Mouse (Mus musculus): ENCODE results near the gene 1700010B08Rik. TPM values are rescaled to one million over a fixed set of nuclear protein-coding genes. Genes with fewer than 3 reads are reported as not detected.
A peak's percentile ranks its signal among the peaks of the same experiment; 100 is the strongest.
"Not testable (repeated sequence)": the region's sequence is repeated elsewhere in the genome, so short reads cannot be mapped to it uniquely, and the experiment has no call there.

1700010B08Rik gene
- not detected in 2 replicates for polyA plus RNA-seq (2012; rRNA removed)

- H3K27ac ChIP-seq (ENCODE audit: insufficient read depth, low read length); H3K4me3 ChIP-seq (ENCODE audit: extremely low read depth, insufficient read depth, insufficient read length); DNase-seq (ENCODE audit: low read depth in 1 of 2, low spot score in 2 of 2); H3K36me3 ChIP-seq (ENCODE audit: control insufficient read depth, insufficient read depth, low read length); H3K4me1 ChIP-seq (ENCODE audit: control insufficient read depth, insufficient read depth, insufficient read length); H3K27me3 ChIP-seq (ENCODE audit: control insufficient read depth, insufficient read depth, low read length): not testable (repeated sequence)
- WGBS, result 85% methylated on average over 6 of the region's 7 CpGs
These were observed at the start of gene 1700010B08Rik for GRCm38 (mm10) chr2:173719115-173719514. 1700010B08Rik (plus strand) TSS chr2:173719415.

GRCm38 (mm10) chr2:173672328-173672896, 46.8 kb upstream of the 1700010B08Rik start:
- Histone ChIP-seq H3K4me3 (ENCODE audit: extremely low read depth, insufficient read depth, insufficient read length) (no peak overlapping the region), H3K4me1 (ENCODE audit: control insufficient read depth, insufficient read depth, insufficient read length) (peaks cover 4% of the 10 kb centered on the region; the same call in 1 of the 2 replicates), H3K36me3 (ENCODE audit: control insufficient read depth, insufficient read depth, low read length) (peaks cover 6% of the 10 kb centered on the region), H3K27ac (ENCODE audit: insufficient read depth, low read length) (no peak overlapping the region), H3K27me3 (ENCODE audit: control insufficient read depth, insufficient read depth, low read length) (no peaks in the 10 kb centered on the region)
- DNase-seq (ENCODE audit: low read depth in 1 of 2, low spot score in 2 of 2), result no peak
- WGBS, result 81% methylated on average over 2 of the region's 2 CpGs
- TF ChIP-seq CTCF (IDR thresholded peaks at IDR 0.05; ENCODE audit: extremely low read depth, insufficient read depth, insufficient read length, insufficient replicate concordance) (no peak), POLR2A (IDR thresholded peaks at IDR 0.05; ENCODE audit: low read depth, low read length) (no peak)

- peaks cover 4% of the 10 kb centered on the region; the same call in 1 of the 2 replicates for H3K4me1 ChIP-seq (ENCODE audit: control insufficient read depth, insufficient read depth, insufficient read length)
These were observed 45.7 kb upstream of the 1700010B08Rik start for GRCm38 (mm10) chr2:173673469-173673868.

GRCm38 (mm10) chr2:173678593-173678992, 40.6 kb upstream of the 1700010B08Rik start:
- H3K27ac ChIP-seq (ENCODE audit: insufficient read depth, low read length), result no peak overlapping the region

More at GRCm38 (mm10) chr2:173673469-173673868, 45.7 kb upstream of the 1700010B08Rik start:
- no peak overlapping the region for H3K4me3 ChIP-seq (ENCODE audit: extremely low read depth, insufficient read depth, insufficient read length)
- no peak for TF ChIP-seq CTCF (IDR thresholded peaks at IDR 0.05; ENCODE audit: extremely low read depth, insufficient read depth, insufficient read length, insufficient replicate concordance)
- TF ChIP-seq POLR2A (IDR thresholded peaks at IDR 0.05; ENCODE audit: low read depth, low read length), result no peak
- H3K36me3 ChIP-seq (ENCODE audit: control insufficient read depth, insufficient read depth, low read length), result peaks cover 4% of the 10 kb centered on the region
- no peak overlapping the region for H3K27ac ChIP-seq (ENCODE audit: insufficient read depth, low read length)
- DNase-seq (ENCODE audit: low read depth in 1 of 2, low spot score in 2 of 2), result no peak
- H3K27me3 ChIP-seq (ENCODE audit: control insufficient read depth, insufficient read depth, low read length), result no peaks in the 10 kb centered on the region
- WGBS, result 85% methylated on average over 1 of the region's 1 CpGs

GRCm38 (mm10) chr2:173679217-173679616, 40.0 kb upstream of the 1700010B08Rik start:
- no peaks in the 10 kb centered on the region for H3K27me3 ChIP-seq (ENCODE audit: control insufficient read depth, insufficient read depth, low read length)
- TF ChIP-seq CTCF (IDR thresholded peaks at IDR 0.05; ENCODE audit: extremely low read depth, insufficient read depth, insufficient read length, insufficient replicate concordance) (no peak), POLR2A (IDR thresholded peaks at IDR 0.05; ENCODE audit: low read depth, low read length) (no peak)
- H3K4me1 ChIP-seq (ENCODE audit: control insufficient read depth, insufficient read depth, insufficient read length), result peaks cover 9% of the 10 kb centered on the region; the same call in 1 of the 2 replicates
- no peak overlapping the region for H3K4me3 ChIP-seq (ENCODE audit: extremely low read depth, insufficient read depth, insufficient read length)
- peak; percentile 42 to 55 for DNase-seq (ENCODE audit: low read depth in 1 of 2, low spot score in 2 of 2)
- 15% methylated on average over 3 of the region's 3 CpGs for WGBS
- H3K36me3 ChIP-seq (ENCODE audit: control insufficient read depth, insufficient read depth, low read length), result peaks cover 4% of the 10 kb centered on the region
- H3K27ac ChIP-seq (ENCODE audit: insufficient read depth, low read length), result no peak overlapping the region

More at GRCm38 (mm10) chr2:173678593-173678992, 40.6 kb upstream of the 1700010B08Rik start:
- 90% methylated on average over 2 of the region's 2 CpGs for WGBS
- Histone ChIP-seq H3K36me3 (ENCODE audit: control insufficient read depth, insufficient read depth, low read length) (peaks cover 6% of the 10 kb centered on the region), H3K4me3 (ENCODE audit: extremely low read depth, insufficient read depth, insufficient read length) (no peak overlapping the region), H3K27me3 (ENCODE audit: control insufficient read depth, insufficient read depth, low read length) (no peaks in the 10 kb centered on the region), H3K4me1 (ENCODE audit: control insufficient read depth, insufficient read depth, insufficient read length) (peaks cover 9% of the 10 kb centered on the region; the same call in 1 of the 2 replicates)
- TF ChIP-seq CTCF (IDR thresholded peaks at IDR 0.05; ENCODE audit: extremely low read depth, insufficient read depth, insufficient read length, insufficient replicate concordance) (no peak), POLR2A (IDR thresholded peaks at IDR 0.05; ENCODE audit: low read depth, low read length) (no peak)
- DNase-seq (ENCODE audit: low read depth in 1 of 2, low spot score in 2 of 2), result no peak

- Histone ChIP-seq H3K27me3 (ENCODE audit: control insufficient read depth, insufficient read depth, low read length) (no peaks in the 10 kb centered on the region), H3K27ac (ENCODE audit: insufficient read depth, low read length) (no peak overlapping the region), H3K36me3 (ENCODE audit: control insufficient read depth, insufficient read depth, low read length) (peaks cover 2% of the 10 kb centered on the region), H3K4me3 (ENCODE audit: extremely low read depth, insufficient read depth, insufficient read length) (no peak overlapping the region), H3K4me1 (ENCODE audit: control insufficient read depth, insufficient read depth, insufficient read length) (peaks cover 9% of the 10 kb centered on the region; the same call in 1 of the 2 replicates)
- TF ChIP-seq CTCF (IDR thresholded peaks at IDR 0.05; ENCODE audit: extremely low read depth, insufficient read depth, insufficient read length, insufficient replicate concordance), result no peak
- no peak for TF ChIP-seq POLR2A (IDR thresholded peaks at IDR 0.05; ENCODE audit: low read depth, low read length)
- no peak for DNase-seq (ENCODE audit: low read depth in 1 of 2, low spot score in 2 of 2)
- WGBS, result 77% methylated on average over 1 of the region's 1 CpGs
These were observed 39.1 kb upstream of the 1700010B08Rik start for GRCm38 (mm10) chr2:173680153-173680552.

GRCm38 (mm10) chr2:173682773-173683172, 36.4 kb upstream of the 1700010B08Rik start:
- Histone ChIP-seq H3K4me3 (ENCODE audit: extremely low read depth, insufficient read depth, insufficient read length) (no peak overlapping the region), H3K27me3 (ENCODE audit: control insufficient read depth, insufficient read depth, low read length) (no peaks in the 10 kb centered on the region), H3K27ac (ENCODE audit: insufficient read depth, low read length) (no peak overlapping the region), H3K4me1 (ENCODE audit: control insufficient read depth, insufficient read depth, insufficient read length) (peaks cover 11% of the 10 kb centered on the region; the same call in 1 of the 2 replicates), H3K36me3 (ENCODE audit: control insufficient read depth, insufficient read depth, low read length) (peaks cover 3% of the 10 kb centered on the region)
- 88% methylated on average over 10 of the region's 10 CpGs for WGBS
- DNase-seq (ENCODE audit: low read depth in 1 of 2, low spot score in 2 of 2), result no peak
- TF ChIP-seq POLR2A (IDR thresholded peaks at IDR 0.05; ENCODE audit: low read depth, low read length) (no peak), CTCF (IDR thresholded peaks at IDR 0.05; ENCODE audit: extremely low read depth, insufficient read depth, insufficient read length, insufficient replicate concordance) (no peak)
